Mouse (Mus musculus) gastrocnemius, adult 2 months (tissue): ENCODE measurements around the gene Thsd7b. TPM values are rescaled to one million over a fixed set of nuclear protein-coding genes. Genes with fewer than 3 reads are reported as not detected.

ENCODE experiments used
- DNase-seq: peaks from one replicate; pipeline ENCODE4 v3.0.0; 2022
- H3K27ac ChIP-seq: fragments of 200-600 bp; 2 replicates; pipeline ENCODE4 v1.8.1; 2022; ENCODE audit warnings: mild to moderate bottlenecking
- H3K4me3 ChIP-seq: fragments of 200-600 bp; 2 replicates; pipeline ENCODE4 v1.8.1; 2022; ENCODE audit warnings: mild to moderate bottlenecking, moderate library complexity
- CTCF ChIP-seq: fragments of 200-600 bp; IDR thresholded peaks from 2 replicates; pipeline ENCODE4 v1.8.1; 2022; ENCODE audit warnings: antibody characterized with exemption, mild to moderate bottlenecking, moderate library complexity
- intact Hi-C: fragments of 180-260 bp; cut with DNase I; formaldehyde crosslinking; loops from one replicate; pipeline ENCODE4 v1.15.1; 2025
- total RNA-seq, 2 experiments: library from RNA; stranded (reverse); gene quantifications; 2 replicates each; pipeline ENCODE4 v1.2.3; 2021

Gene Thsd7b
- total RNA-seq, 2 experiments from 2014 or later, result 0.26 to 0.53 TPM

GRCm38 (mm10) chr1:129731991-129732390 is 458.9 kb downstream of the Thsd7b start:
- intact Hi-C loops, result no loop called here
- Histone ChIP-seq H3K27ac (no peak overlapping the region), H3K4me3 (no peak overlapping the region)
- no peak for TF ChIP-seq CTCF
- no peak for DNase-seq

GRCm38 (mm10) chr1:129747595-129747994 is 474.5 kb downstream of the Thsd7b start:
- intact Hi-C loops, result no loop called here
- no peak for TF ChIP-seq CTCF
- no peak overlapping the region for H3K4me3 ChIP-seq
- no peak for DNase-seq
- no peak overlapping the region for H3K27ac ChIP-seq

- DNase-seq, result no peak
- no peak overlapping the region for H3K4me3 ChIP-seq
- intact Hi-C loops, result no loop called here
- H3K27ac ChIP-seq, result no peak overlapping the region
- TF ChIP-seq CTCF, result no peak
These were observed 483.6 kb downstream of the Thsd7b start for GRCm38 (mm10) chr1:129756548-129757240.

GRCm38 (mm10) chr1:129759003-129759402 is 485.9 kb downstream of the Thsd7b start:
- TF ChIP-seq CTCF, result no peak
- Histone ChIP-seq H3K27ac (no peak overlapping the region), H3K4me3 (no peak overlapping the region)
- no peak for DNase-seq
- intact Hi-C loops, result no loop called here

- Histone ChIP-seq H3K4me3 (no peak overlapping the region), H3K27ac (no peak overlapping the region)
- TF ChIP-seq CTCF, result no peak
- intact Hi-C loops, result no loop called here
- DNase-seq, result no peak
These were observed 488.1 kb downstream of the Thsd7b start for GRCm38 (mm10) chr1:129761234-129761633.

- no peak overlapping the region for H3K4me3 ChIP-seq
- TF ChIP-seq CTCF, result no peak
- no peak for DNase-seq
- intact Hi-C loops, result no loop called here
- H3K27ac ChIP-seq, result no peak overlapping the region
These were observed 491.6 kb downstream of the Thsd7b start for GRCm38 (mm10) chr1:129764748-129765147.

DNA sequence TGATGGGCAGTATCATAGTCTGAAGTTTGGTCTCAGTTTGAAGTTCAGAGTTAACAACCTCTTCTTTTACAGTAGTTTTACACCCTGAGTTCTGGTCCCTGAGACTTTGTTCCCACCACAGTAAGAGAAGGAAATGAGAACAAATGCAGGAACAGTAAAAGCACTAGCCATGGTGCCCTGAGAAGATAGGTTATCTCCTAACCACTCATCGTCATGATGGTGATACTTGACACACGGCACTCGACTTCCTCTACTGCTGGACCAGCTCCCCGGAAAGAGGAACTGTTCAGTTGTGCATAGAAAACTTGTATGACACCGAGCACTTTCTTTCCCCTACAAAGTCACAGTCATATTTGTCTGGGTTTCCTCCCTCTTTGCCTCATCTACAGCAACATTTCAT is 504.0 kb downstream of the Thsd7b start:
- intact Hi-C loops, result no loop called here
- no peak for DNase-seq
- no peak for TF ChIP-seq CTCF
- H3K4me3 ChIP-seq, result no peak overlapping the region
- H3K27ac ChIP-seq, result no peak overlapping the region

GRCm38 (mm10) chr1:129779506-129779905 is 506.4 kb downstream of the Thsd7b start:
- TF ChIP-seq CTCF, result no peak
- DNase-seq, result no peak
- no peak overlapping the region for H3K4me3 ChIP-seq
- intact Hi-C loops, result no loop called here
- H3K27ac ChIP-seq, result no peak overlapping the region

DNA sequence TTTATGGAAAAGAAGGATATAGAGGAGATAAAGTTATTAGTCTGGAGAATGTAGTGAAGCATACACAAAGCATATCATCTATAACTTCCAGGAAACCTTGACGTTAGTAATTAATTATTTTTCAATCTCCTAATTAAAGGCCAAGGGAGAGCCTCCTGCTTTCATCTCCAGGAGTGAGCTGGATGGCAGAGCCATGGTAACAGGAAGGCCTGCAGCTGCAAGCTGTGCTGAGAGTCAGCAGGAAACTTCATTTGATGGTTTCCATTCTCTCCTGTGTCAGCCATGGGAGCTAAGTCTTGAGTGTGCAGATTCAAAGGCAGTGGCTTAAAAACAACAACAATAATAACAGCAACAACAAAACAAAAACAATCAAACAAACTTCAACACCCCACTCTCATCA is 507.5 kb downstream of the Thsd7b start:
- Histone ChIP-seq H3K4me3 (no peak overlapping the region), H3K27ac (no peak overlapping the region)
- intact Hi-C loops, result no loop called here
- no peak for TF ChIP-seq CTCF
- DNase-seq, result no peak

DNA sequence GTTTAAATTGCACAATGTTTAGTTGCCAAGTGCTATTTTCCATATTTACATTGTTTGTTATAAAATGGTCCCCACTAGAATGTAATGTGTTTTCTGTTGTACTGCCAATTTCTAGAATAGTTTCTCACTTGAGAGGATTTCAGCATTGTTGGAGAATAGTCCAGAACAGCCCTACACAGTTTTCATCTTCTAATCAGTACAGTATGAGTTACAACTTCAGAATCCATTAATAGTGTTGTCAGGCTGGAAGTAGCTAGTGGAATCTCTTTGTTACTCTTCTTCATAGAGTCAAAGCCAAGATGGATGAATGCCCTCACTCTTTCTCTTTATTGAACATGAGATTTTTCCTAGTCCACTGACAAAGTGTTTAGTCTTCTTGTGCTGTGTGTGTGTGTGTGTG is 525.4 kb downstream of the Thsd7b start:
- no peak overlapping the region for H3K27ac ChIP-seq
- intact Hi-C loops, result no loop called here
- no peak overlapping the region for H3K4me3 ChIP-seq
- DNase-seq, result no peak
- TF ChIP-seq CTCF, result no peak

- DNase-seq, result no peak
- TF ChIP-seq CTCF, result peak; percentile 13; the same call in 1 of the 2 replicates
- Histone ChIP-seq H3K4me3 (no peak overlapping the region), H3K27ac (no peak overlapping the region)
- intact Hi-C loops, result no loop called here
These were observed 553.8 kb downstream of the Thsd7b start for GRCm38 (mm10) chr1:129826927-129827326.

DNA sequence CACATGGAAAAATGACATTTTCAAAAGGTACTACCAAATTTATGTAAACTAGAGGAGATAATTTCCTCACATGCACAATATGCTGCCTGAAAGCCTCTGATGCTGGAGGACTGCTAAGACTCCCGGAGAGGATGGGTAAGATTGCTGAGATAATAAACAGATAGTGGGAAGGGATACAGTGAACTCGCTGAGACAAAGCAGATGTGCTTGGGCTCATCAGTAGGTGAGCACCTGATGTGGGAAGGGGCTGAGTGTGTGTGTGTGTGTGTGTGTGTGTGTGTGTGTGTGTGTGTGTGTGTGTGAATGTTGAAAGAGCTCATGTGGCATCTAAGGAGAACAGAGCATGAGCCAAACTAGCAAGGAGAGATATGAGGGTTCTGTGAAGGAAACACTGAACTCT is 564.2 kb downstream of the Thsd7b start:
- no peak for TF ChIP-seq CTCF
- DNase-seq, result no peak
- Histone ChIP-seq H3K4me3 (no peak overlapping the region), H3K27ac (no peak overlapping the region)
- intact Hi-C loops, result no loop called here

DNA sequence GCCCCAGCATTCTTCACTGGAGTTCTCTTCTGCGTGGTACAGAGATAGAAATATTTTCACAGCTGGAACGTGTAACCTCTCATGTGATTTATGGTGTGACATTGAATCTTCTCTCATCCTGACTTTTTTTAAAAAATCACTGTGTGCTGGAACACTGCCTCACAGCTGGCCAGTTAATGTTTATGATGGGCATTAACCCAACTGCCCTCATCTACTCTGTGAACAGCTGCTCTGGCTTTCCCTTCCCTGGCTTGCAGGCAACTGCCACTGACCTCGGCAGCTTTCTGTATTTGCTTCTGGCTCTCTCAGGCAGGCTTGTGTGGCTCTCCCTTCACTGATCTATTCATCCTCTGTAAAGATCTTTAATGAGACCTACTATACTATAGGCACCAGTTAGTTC is 564.7 kb downstream of the Thsd7b start:
- intact Hi-C loops, result no loop called here
- Histone ChIP-seq H3K4me3 (no peak overlapping the region), H3K27ac (no peak overlapping the region)
- DNase-seq, result no peak
- TF ChIP-seq CTCF, result no peak

DNA sequence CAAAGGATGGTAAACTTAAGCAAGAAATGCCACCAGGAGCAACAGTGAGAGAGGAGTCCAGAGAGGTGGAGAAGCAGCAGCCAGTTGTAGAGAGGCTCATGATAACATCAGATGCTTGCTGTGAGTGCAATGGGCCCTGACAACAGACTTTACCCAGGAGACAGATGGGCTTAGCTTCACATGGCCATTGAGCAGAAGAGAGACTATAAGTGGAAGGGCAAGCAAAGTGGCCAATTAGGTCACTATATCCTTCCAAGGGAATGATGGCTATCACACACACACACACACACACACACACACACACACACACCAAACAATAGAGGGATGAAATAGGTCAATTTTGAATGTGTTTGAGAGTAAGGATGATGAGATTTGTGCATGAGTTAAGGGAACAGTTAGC is 565.4 kb downstream of the Thsd7b start:
- intact Hi-C loops, result no loop called here
- TF ChIP-seq CTCF, result no peak
- Histone ChIP-seq H3K27ac (no peak overlapping the region), H3K4me3 (no peak overlapping the region)
- no peak for DNase-seq
